Mouse (Mus musculus) lung, embryonic 16.5 days (tissue): ENCODE measurements around the gene Dlgap3. TPM values are rescaled to one million over a fixed set of nuclear protein-coding genes. Genes with fewer than 3 reads are reported as not detected.

Experiments used
- ATAC-seq: fragments of 200-750 bp; cut with Nextera tagmentation; 2 replicates; pipeline ENCODE4 v1.8.0; 2017; ENCODE audit warnings: low read depth, mild to moderate bottlenecking, moderate library complexity
- H3K27ac ChIP-seq: fragments of 300-500 bp; sonication (generic); 2 replicates; pipeline ENCODE4 v1.5.1; 2014; ENCODE audit warnings: mild to moderate bottlenecking, control low read depth, low read length
- H3K27me3 ChIP-seq: fragments of 300-500 bp; sonication (generic); 2 replicates; pipeline ENCODE4 v1.6.1; 2014; ENCODE audit warnings: low read depth, low read length, mixed read lengths; ENCODE audit not compliant: control insufficient read depth, insufficient read depth
- H3K36me3 ChIP-seq: fragments of 300-500 bp; sonication (generic); 2 replicates; pipeline ENCODE4 v1.6.1; 2014; ENCODE audit warnings: low read length; ENCODE audit not compliant: control insufficient read depth, insufficient read depth
- H3K4me1 ChIP-seq: fragments of 300-500 bp; sonication (generic); replicated peaks from 2 replicates; pipeline ENCODE4 v1.6.1; 2014; ENCODE audit warnings: low read length, mixed read lengths; ENCODE audit not compliant: control insufficient read depth, insufficient read depth
- H3K4me2 ChIP-seq: fragments of 300-500 bp; sonication (generic); 2 replicates; pipeline ENCODE4 v1.6.1; 2014; ENCODE audit warnings: low read depth, low read length, control low read depth
- H3K4me3 ChIP-seq: fragments of 300-500 bp; sonication (generic); 2 replicates; pipeline ENCODE4 v1.5.1; 2014; ENCODE audit warnings: mild to moderate bottlenecking, low read length, control low read depth
- H3K9ac ChIP-seq: fragments of 300-500 bp; sonication (generic); 2 replicates; pipeline ENCODE4 v1.6.1; 2014; ENCODE audit warnings: low read length, control low read depth
- H3K9me3 ChIP-seq: fragments of 300-500 bp; sonication (generic); 2 replicates; pipeline ENCODE4 v1.6.1; 2016; ENCODE audit warnings: low read length; ENCODE audit not compliant: control insufficient read depth
- WGBS: fragments of 180-500 bp; shearing (Covaris S2); extraction: QIAGEN DNeasy Blood & Tissue Kit; methylation state at CpG from one replicate; pipeline ENCODE4 v1.1.7; 2014; 5-methylcytosine and 5-hydroxymethylcytosine counted together
- polyA plus RNA-seq: library from polyadenylated mRNA; unstranded; fragments of >200 nt; fragmentation: Nextera tagmentation; extraction: Ambion mirVana; gene quantifications from 2 replicates; pipeline ENCODE4 v1.2.1, GENCODE M21; 2015

Dlgap3 gene
- 0.38 and 0.41 TPM in 2 replicates for polyA plus RNA-seq

DNA sequence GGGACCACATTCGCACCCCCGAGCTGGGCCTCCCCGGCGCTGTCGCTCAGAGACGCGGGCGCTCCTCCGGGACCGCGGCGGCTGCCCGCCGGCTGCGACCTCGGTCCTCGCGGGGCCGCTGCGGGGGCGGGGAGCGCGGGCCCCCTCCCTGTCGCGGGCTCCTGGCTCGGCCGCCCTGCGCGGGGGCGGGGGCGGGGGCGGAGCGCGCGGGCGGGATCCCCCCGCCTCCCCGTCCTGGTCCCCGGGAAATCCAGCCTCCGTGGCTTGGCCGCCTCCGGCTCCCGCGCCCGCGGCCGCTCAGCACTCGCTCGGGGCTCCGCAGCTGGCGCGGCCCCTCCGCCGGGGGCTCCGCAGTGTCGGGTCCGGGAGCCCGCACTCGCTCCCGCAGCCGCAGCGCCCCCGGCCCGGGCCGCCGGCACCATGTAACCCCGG lies at the start of gene Dlgap3:
Gene Dlgap3, plus strand, starts transcription at position 291 of the 432 bp plus-strand sequence.
- Histone ChIP-seq H3K4me3 (peak within 1 kb of the TSS; percentile 72), H3K4me2 (peak within 1 kb of the TSS; percentile 100), H3K27me3 (peaks cover 35% of the 10 kb centered on the region), H3K9ac (peak within 1 kb of the TSS; percentile 69), H3K9me3 (no peaks in the 10 kb centered on the region), H3K27ac (no peak within 1 kb of the TSS), H3K36me3 (no peaks in the 10 kb centered on the region), H3K4me1 (peaks cover 14% of the 10 kb centered on the region)
- ATAC-seq: peak; percentile 77
- 0% methylated on average over 18 of the region's 67 CpGs for WGBS

DNA sequence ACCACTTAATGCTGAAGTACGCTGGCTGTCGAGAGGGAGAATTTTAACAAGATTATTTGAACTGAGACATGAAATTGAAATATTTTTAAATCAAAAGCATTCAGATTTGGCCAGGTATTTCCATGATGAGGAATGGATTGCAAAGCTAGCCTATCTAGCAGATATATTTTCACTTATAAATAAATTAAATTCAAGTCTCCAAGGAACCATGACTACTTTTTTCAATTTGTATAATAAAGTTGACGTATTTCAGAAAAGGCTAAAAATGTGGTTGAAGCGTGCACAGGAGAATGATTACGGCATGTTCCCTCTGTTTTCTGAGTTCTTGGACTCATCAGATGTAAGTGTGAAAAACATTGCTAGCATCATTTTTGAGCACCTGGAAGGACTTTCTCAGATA lies 45.6 kb upstream of the Dlgap3 start, which contains the start of gene Tmem35b:
Gene Tmem35b, plus strand, starts transcription at position 301 of the 400 bp plus-strand sequence.
- ATAC-seq: no peak
- H3K4me2 ChIP-seq: no peak within 1 kb of the TSS
- no peaks in the 10 kb centered on the region for H3K27me3 ChIP-seq
- H3K9me3 ChIP-seq: no peaks in the 10 kb centered on the region
- WGBS: 93% methylated on average over 5 of the region's 5 CpGs
- H3K4me3 ChIP-seq: no peak within 1 kb of the TSS
- H3K36me3 ChIP-seq: peaks cover 3% of the 10 kb centered on the region; the same call in 1 of the 2 replicates
- H3K27ac ChIP-seq: no peak within 1 kb of the TSS
- no peak within 1 kb of the TSS for H3K9ac ChIP-seq
- H3K4me1 ChIP-seq: 0 out of 2 replicates have a peak, but pooled peaks cover 2% of the 10 kb centered on the region

- H3K4me3 ChIP-seq: no peak overlapping the region
- H3K36me3 ChIP-seq: peaks cover 6% of the 10 kb centered on the region; the same call in 1 of the 2 replicates
- H3K9ac ChIP-seq: no peak overlapping the region
- no peak overlapping the region for H3K27ac ChIP-seq
- no peaks in the 10 kb centered on the region for H3K27me3 ChIP-seq
- H3K4me1 ChIP-seq: 0 out of 2 replicates have a peak, but pooled peaks cover 2% of the 10 kb centered on the region
- no peaks in the 10 kb centered on the region for H3K9me3 ChIP-seq
- WGBS: 68% methylated on average over 1 of the region's 1 CpGs
- H3K4me2 ChIP-seq: no peak overlapping the region
- no peak for ATAC-seq
Observed at GRCm38 (mm10) chr4:127124331-127124730, 44.7 kb upstream of the Dlgap3 start.

- Histone ChIP-seq H3K4me3 (peak overlapping the region; percentile 74), H3K4me1 (0 out of 2 replicates have a peak, but pooled peaks cover 2% of the 10 kb centered on the region), H3K9me3 (no peaks in the 10 kb centered on the region), H3K36me3 (peaks cover 6% of the 10 kb centered on the region; the same call in 1 of the 2 replicates), H3K27ac (no peak overlapping the region), H3K27me3 (no peaks in the 10 kb centered on the region), H3K4me2 (peak overlapping the region; percentile 86), H3K9ac (peak overlapping the region; percentile 84)
- WGBS: under 1% methylated on average over 35 of the region's 35 CpGs
- ATAC-seq: peak; percentile 99
Observed at GRCm38 (mm10) chr4:127125834-127126463, 43.1 kb upstream of the Dlgap3 start.

DNA sequence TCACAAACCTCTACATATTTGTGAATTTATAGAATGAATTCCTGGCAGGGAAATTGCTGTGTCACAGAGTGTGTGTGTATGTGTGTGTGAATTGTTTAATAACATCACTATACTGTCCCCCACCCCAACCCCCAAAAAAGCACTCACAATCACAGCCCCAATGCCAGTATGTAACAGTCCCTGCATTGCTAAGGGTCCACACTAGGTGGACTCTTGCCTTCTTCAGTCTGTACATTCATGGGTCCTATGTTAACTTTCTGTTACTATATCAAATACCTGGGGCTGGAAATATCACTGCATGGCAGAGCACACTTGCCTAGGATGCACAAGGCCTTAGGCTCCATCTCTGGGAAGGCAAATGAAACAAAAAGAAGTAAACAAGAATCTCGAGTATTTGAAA lies 34.3 kb upstream of the Dlgap3 start:
- WGBS: 21% methylated on average over 1 of the region's 1 CpGs
- no peak overlapping the region for H3K4me2 ChIP-seq
- no peak overlapping the region for H3K4me3 ChIP-seq
- no peaks in the 10 kb centered on the region for H3K36me3 ChIP-seq
- H3K27ac ChIP-seq: no peak overlapping the region
- no peak overlapping the region for H3K9ac ChIP-seq
- no peak for ATAC-seq
- no peaks in the 10 kb centered on the region for H3K4me1 ChIP-seq
- no peaks in the 10 kb centered on the region for H3K9me3 ChIP-seq
- H3K27me3 ChIP-seq: no peaks in the 10 kb centered on the region

- H3K4me3 ChIP-seq: no peak overlapping the region
- ATAC-seq: no peak
- H3K4me2 ChIP-seq: no peak overlapping the region
- H3K9me3 ChIP-seq: no peaks in the 10 kb centered on the region
- WGBS: 71% methylated on average over 5 of the region's 5 CpGs
- H3K4me1 ChIP-seq: no peaks in the 10 kb centered on the region
- no peak overlapping the region for H3K9ac ChIP-seq
- H3K27me3 ChIP-seq: no peaks in the 10 kb centered on the region
- H3K36me3 ChIP-seq: no peaks in the 10 kb centered on the region
- no peak overlapping the region for H3K27ac ChIP-seq
Observed at GRCm38 (mm10) chr4:127137591-127137990, 31.4 kb upstream of the Dlgap3 start.

DNA sequence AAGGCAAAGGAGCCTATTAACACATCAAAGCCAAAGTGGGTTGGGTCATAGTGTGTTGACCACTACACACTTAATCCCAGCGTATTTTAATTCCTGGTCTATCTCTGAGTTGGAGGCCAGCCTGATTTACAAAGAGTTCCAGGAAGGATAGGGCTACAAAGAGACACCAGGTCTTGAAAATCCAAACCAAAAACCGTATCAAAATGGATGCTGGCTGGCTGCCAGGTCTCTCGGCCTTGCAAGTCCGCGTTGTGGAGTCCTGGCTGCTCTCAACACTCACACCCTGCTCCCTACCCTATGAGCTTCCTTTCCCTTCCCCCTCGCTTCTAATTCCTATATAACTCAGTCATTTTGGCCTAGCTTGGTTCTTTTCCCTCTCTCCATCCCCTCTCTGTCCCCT lies 30.5 kb upstream of the Dlgap3 start:
- no peaks in the 10 kb centered on the region for H3K4me1 ChIP-seq
- H3K9ac ChIP-seq: no peak overlapping the region
- H3K36me3 ChIP-seq: no peaks in the 10 kb centered on the region
- H3K9me3 ChIP-seq: no peaks in the 10 kb centered on the region
- no peak for ATAC-seq
- H3K4me2 ChIP-seq: no peak overlapping the region
- WGBS: 32% methylated on average over 6 of the region's 6 CpGs
- no peak overlapping the region for H3K27ac ChIP-seq
- H3K4me3 ChIP-seq: no peak overlapping the region
- no peaks in the 10 kb centered on the region for H3K27me3 ChIP-seq

GRCm38 (mm10) chr4:127150031-127150430 lies 19.0 kb upstream of the Dlgap3 start:
- no peaks in the 10 kb centered on the region for H3K4me1 ChIP-seq
- no peak overlapping the region for H3K4me2 ChIP-seq
- H3K36me3 ChIP-seq: no peaks in the 10 kb centered on the region
- no peak overlapping the region for H3K27ac ChIP-seq
- no peaks in the 10 kb centered on the region for H3K27me3 ChIP-seq
- WGBS: 80% methylated on average over 13 of the region's 13 CpGs
- no peaks in the 10 kb centered on the region for H3K9me3 ChIP-seq
- H3K4me3 ChIP-seq: no peak overlapping the region
- ATAC-seq: no peak
- H3K9ac ChIP-seq: no peak overlapping the region

DNA sequence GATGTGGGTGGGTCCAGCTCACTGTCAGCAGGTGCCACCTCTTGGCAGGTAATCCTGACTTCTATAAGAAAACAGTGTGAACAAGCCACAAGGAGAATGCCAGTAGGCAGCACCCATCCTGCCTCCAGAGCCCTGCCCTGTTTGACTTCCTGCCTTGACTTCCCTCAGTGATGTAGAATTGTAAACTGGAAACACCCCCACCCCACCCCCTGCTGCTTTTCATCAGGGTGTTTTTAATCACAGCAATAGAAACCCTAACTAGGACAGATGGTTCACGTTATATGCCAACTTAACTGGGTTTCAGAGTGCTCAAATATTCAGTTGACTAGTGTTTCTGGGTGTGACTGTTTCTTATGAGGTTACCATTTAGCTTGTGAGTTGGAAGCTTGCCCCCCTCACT lies 15.7 kb upstream of the Dlgap3 start:
- no peaks in the 10 kb centered on the region for H3K36me3 ChIP-seq
- ATAC-seq: no peak
- no peak overlapping the region for H3K4me3 ChIP-seq
- H3K9me3 ChIP-seq: no peaks in the 10 kb centered on the region
- no peaks in the 10 kb centered on the region for H3K27me3 ChIP-seq
- H3K4me1 ChIP-seq: no peaks in the 10 kb centered on the region
- no peak overlapping the region for H3K27ac ChIP-seq
- H3K9ac ChIP-seq: no peak overlapping the region
- whole genome bisulfite sequencing: 38% methylated on average over 1 of the region's 1 CpGs
- H3K4me2 ChIP-seq: no peak overlapping the region
